Mouse (Mus musculus): ENCODE results near the gene Scaf11. TPM values are rescaled to one million over a fixed set of nuclear protein-coding genes. Genes with fewer than 3 reads are reported as not detected.

Gene Scaf11
- total RNA-seq, 4 experiments from 2014 or later: 56.2 to 60.7 (median 57.9) TPM

- no peak for DNase-seq (ENCODE audit: low spot score in 2 of 2)
These were observed 63.9 kb downstream of the Scaf11 start for GRCm38 (mm10) chr15:96396641-96397344.

- no peak for DNase-seq (ENCODE audit: low spot score in 2 of 2)
These were observed 65.6 kb downstream of the Scaf11 start for GRCm38 (mm10) chr15:96395071-96395470.

GRCm38 (mm10) chr15:96392878-96393277 is 67.8 kb downstream of the Scaf11 start:
- no peak for DNase-seq (ENCODE audit: low spot score in 2 of 2)

- no peak for DNase-seq (ENCODE audit: low spot score in 2 of 2)
These were observed 72.1 kb downstream of the Scaf11 start for GRCm38 (mm10) chr15:96388565-96388964.

- DNase-seq (ENCODE audit: low spot score in 2 of 2): no peak
These were observed 78.4 kb downstream of the Scaf11 start for GRCm38 (mm10) chr15:96382223-96382622.

- no peak for DNase-seq (ENCODE audit: low spot score in 2 of 2)
These were observed 82.9 kb downstream of the Scaf11 start for GRCm38 (mm10) chr15:96377701-96378100.

- no peak for DNase-seq (ENCODE audit: low spot score in 2 of 2)
These were observed 83.4 kb downstream of the Scaf11 start for GRCm38 (mm10) chr15:96377263-96377662.

- no peak for DNase-seq (ENCODE audit: low spot score in 2 of 2)
These were observed 84.4 kb downstream of the Scaf11 start for GRCm38 (mm10) chr15:96376214-96376613.

- DNase-seq (ENCODE audit: low spot score in 2 of 2): no peak
These were observed 87.5 kb downstream of the Scaf11 start for GRCm38 (mm10) chr15:96373161-96373560.

GRCm38 (mm10) chr15:96372628-96373027 is 88.0 kb downstream of the Scaf11 start:
- no peak for DNase-seq (ENCODE audit: low spot score in 2 of 2)

GRCm38 (mm10) chr15:96371311-96371710 is 89.3 kb downstream of the Scaf11 start:
- no peak for DNase-seq (ENCODE audit: low spot score in 2 of 2)

GRCm38 (mm10) chr15:96366176-96366963 is 94.3 kb downstream of the Scaf11 start:
- DNase-seq (ENCODE audit: low spot score in 2 of 2): no peak

- DNase-seq (ENCODE audit: low spot score in 2 of 2): no peak
These were observed 95.3 kb downstream of the Scaf11 start for GRCm38 (mm10) chr15:96365351-96365750.

Small RNAs within 50 kb of the gene (microRNA-seq; reads per million reads assigned to microRNA genes)
- 0 reads per million in 2 experiments for gene Gm25397

Other genes with a start within 250 kb of the Scaf11 start
- 10 to 100 TPM; 28.3 to 35.3 (median 31.5) TPM for gene Arid2, start 173.3 kb downstream of the Scaf11 start, total RNA-seq (2022)
- gene Slc38a1, start 182.1 kb upstream of the Scaf11 start, total RNA-seq (2022): 100 to 1,000 TPM; 104 to 111 (median 110) TPM
- 10 to 100 TPM; 81.1 to 86.9 (median 83.9) TPM for gene Slc38a2, start 238.9 kb upstream of the Scaf11 start, total RNA-seq (2022)